Mouse (Mus musculus) heart, postnatal 14 days (tissue): ENCODE measurements around the gene Afap1l2. TPM values are rescaled to one million over a fixed set of nuclear protein-coding genes. Genes with fewer than 3 reads are reported as not detected.

ENCODE experiments used
- DNase-seq, 2 experiments: peaks; one replicate each; pipeline ENCODE4 v3.0.0; 2021 to 2022
- intact Hi-C: fragments of 180-260 bp; cut with DNase I; formaldehyde crosslinking; loops from one replicate; pipeline ENCODE4 v1.15.1; 2025
- total RNA-seq, 2 experiments: library from RNA; stranded (reverse); gene quantifications; 2 replicates each; pipeline ENCODE4 v1.2.3; 2021

The Afap1l2 gene
- total RNA-seq, 2 experiments from 2014 or later: 7.5 to 9.1 TPM

DNA sequence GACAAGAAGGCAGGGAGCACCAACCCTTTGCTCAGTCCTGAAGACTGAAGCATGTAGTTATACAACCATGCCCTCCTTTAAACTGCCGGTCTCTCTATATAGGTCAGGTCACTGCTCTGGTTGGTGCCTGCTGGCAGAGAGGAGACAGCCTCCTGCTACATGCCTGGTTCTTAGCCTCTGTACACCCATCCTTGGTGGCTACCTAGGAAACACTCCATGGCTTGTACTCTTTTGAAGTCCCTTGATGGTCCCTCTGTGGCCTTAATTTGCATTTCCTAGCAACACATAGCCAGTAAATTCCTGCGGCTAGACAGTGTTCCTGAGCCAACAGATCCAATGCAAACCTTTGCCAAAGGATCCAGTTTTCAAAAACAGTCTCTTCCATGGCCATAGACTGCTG lies 62.4 kb downstream of the Afap1l2 start:
- intact Hi-C loops: no loop called here
- no peak for DNase-seq

GRCm38 (mm10) chr19:56944826-56945225 lies 63.2 kb downstream of the Afap1l2 start:
- intact Hi-C loops: loop anchor here (5.0 kb wide), 1 partner anchor 62 kb away; the partner anchor contains the start of gene Afap1l2

GRCm38 (mm10) chr19:56944211-56944610 lies 63.8 kb downstream of the Afap1l2 start:
- intact Hi-C loops: loop anchor here (5.0 kb wide), 1 partner anchor 63 kb away; the partner anchor contains the start of gene Afap1l2
- no peak for DNase-seq

More at GRCm38 (mm10) chr19:56944826-56945225, 63.2 kb downstream of the Afap1l2 start:
- DNase-seq: no peak

DNA sequence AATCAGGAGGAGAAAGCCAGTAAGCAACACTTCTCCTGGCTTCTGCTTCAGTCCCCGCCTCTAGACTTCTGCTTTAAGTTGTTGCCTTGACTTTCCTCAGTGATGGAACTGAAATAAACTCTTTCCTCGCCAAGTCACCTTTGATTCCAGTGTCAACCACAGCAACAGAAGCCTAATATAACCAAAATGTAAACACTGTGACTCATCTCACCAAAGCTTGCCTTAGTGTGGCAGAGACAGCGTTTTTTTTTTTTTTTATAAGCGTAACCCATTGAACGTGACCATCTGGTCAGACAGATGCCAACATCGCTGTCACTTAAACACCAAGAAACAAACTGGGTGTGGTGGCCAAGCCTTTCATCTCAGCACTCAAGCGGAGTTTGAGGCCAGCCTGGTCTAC lies 65.8 kb downstream of the Afap1l2 start:
- no peak for DNase-seq
- intact Hi-C loops: loop anchor here (5.0 kb wide), 1 partner anchor 65 kb away; the partner anchor contains the start of gene Afap1l2

DNA sequence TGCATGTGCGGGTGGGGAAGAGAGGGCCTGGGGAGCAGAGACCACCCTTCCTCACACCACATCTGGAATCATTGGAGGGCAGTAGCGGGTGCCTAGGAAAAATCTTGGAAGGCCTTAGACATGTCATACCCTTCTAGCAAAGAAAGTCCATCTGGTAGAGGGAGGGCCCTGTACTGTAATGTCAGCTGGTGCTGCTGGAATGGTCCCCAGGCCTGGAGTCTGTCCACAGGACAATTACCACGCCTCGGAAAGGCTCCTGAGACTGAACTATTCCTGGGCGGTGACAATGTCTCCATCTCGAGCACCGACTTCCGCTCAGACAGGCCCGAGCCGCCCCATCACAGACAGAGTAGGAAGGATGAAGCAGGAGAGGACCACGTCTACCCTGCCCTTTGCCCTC lies 67.5 kb downstream of the Afap1l2 start:
- intact Hi-C loops: loop anchor here (5.0 kb wide), 1 partner anchor 67 kb away; the partner anchor contains the start of gene Afap1l2

GRCm38 (mm10) chr19:56939826-56940225 lies 68.2 kb downstream of the Afap1l2 start:
- intact Hi-C loops: loop anchor here (5.0 kb wide), 1 partner anchor 67 kb away; the partner anchor contains the start of gene Afap1l2
- peak; percentile 68 to 72 for DNase-seq

More for the DNA sequence above, 67.5 kb downstream of the Afap1l2 start:
- peak; percentile 78 to 83 for DNase-seq

- intact Hi-C loops: no loop called here
- DNase-seq: no peak
Observed at GRCm38 (mm10) chr19:56937911-56938310, 70.1 kb downstream of the Afap1l2 start.

DNA sequence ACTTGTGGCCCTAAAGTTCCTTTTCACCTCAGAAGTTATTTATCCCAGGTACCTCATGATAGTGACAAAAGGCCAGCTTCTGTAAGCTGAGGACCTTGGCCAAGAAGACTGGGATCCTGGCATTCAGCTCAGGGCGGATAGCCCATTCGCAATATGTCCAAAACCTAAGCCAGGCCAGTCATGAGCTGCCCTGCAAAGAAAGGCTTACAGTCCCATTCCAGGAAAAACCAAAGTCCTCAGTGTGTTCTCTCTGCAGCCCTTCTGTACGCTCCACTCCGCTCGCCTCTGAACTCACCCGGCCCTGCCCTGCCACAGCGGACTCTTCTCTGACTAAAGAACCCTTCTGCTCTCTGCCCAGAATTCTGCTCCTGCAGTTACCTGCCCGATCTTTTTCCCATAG lies 71.8 kb downstream of the Afap1l2 start:
- intact Hi-C loops: no loop called here
- no peak for DNase-seq

GRCm38 (mm10) chr19:56935777-56936176 lies 72.3 kb downstream of the Afap1l2 start:
- no peak for DNase-seq
- intact Hi-C loops: no loop called here

- no peak for DNase-seq
- intact Hi-C loops: no loop called here
Observed at GRCm38 (mm10) chr19:56935111-56935510, 72.9 kb downstream of the Afap1l2 start.

GRCm38 (mm10) chr19:56933800-56934199 lies 74.2 kb downstream of the Afap1l2 start:
- no peak for DNase-seq
- intact Hi-C loops: no loop called here

- peak in 1 of 2 experiments; percentile 12 for DNase-seq
- intact Hi-C loops: no loop called here
Observed at GRCm38 (mm10) chr19:56930029-56930428, 78.0 kb downstream of the Afap1l2 start.

GRCm38 (mm10) chr19:56929392-56929791 lies 78.6 kb downstream of the Afap1l2 start:
- DNase-seq: peak; percentile 33 to 37
- intact Hi-C loops: loop anchor here (10.0 kb wide), 1 partner anchor 395 kb away; no protein-coding TSS in a partner anchor

- DNase-seq: no peak
- intact Hi-C loops: loop anchor here (10.0 kb wide), 1 partner anchor 403 kb away; no protein-coding TSS in a partner anchor
Observed at GRCm38 (mm10) chr19:56921744-56922143, 86.3 kb downstream of the Afap1l2 start.

GRCm38 (mm10) chr19:56920232-56920631 lies 87.8 kb downstream of the Afap1l2 start:
- intact Hi-C loops: loop anchor here (1.0 to 10.0 kb wide), 2 partner anchors 88 to 405 kb away; partner anchors contain the start of gene Afap1l2
- no peak for DNase-seq

DNA sequence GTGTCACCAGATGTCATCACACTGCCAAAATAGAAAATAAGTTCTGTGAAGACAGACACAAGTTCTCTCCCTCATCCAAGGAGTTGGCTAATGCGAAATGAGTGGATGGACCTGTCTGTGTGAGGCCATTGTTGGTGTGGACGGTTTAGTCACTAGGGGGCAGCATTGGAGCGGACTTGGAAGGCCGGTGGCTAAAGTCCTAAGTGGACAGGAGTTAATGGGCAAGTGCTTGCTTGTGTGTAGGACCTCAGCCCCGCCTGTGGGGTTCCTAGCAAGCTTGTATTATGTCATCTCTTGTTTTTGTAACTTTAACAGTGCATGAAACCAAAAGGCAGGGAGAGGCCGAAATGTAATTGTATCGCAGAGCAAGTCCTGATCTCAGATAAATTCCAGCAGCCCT lies 88.4 kb downstream of the Afap1l2 start:
- peak; percentile 89 to 94 for DNase-seq
- intact Hi-C loops: loop anchor here (1.0 to 10.0 kb wide), 5 partner anchors 89 to 725 kb away; partner anchors contain the start of gene Afap1l2

DNA sequence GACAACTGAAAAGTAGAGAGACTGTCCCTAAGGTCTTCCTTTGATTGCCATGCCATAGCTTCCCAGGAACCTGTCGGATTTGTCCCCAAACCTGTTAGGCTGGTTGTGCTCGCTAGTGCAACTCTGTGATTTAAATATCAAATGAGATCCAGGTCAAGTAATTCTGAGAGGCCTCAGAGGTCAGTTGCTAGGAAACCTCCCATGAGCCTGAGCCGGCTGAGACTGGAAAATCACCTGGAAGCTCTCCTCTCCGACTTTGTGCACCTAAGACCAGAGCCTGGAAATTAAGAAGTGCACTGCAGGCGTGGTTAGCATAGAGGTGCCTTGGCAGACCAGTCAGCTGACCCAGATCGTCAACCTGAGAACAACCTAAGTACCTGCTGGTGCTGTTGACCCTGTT lies 92.9 kb downstream of the Afap1l2 start:
- intact Hi-C loops: loop anchor here (5.0 to 10.0 kb wide), 2 partner anchors 222 to 730 kb away; no protein-coding TSS in a partner anchor
- DNase-seq: no peak

GRCm38 (mm10) chr19:56914658-56915057 lies 93.4 kb downstream of the Afap1l2 start:
- intact Hi-C loops: loop anchor here (5.0 to 10.0 kb wide), 2 partner anchors 223 to 730 kb away; no protein-coding TSS in a partner anchor
- no peak for DNase-seq

GRCm38 (mm10) chr19:56913761-56914160 lies 94.3 kb downstream of the Afap1l2 start:
- intact Hi-C loops: loop anchor here (10.0 kb wide), 1 partner anchor 731 kb away; no protein-coding TSS in a partner anchor
- no peak for DNase-seq

DNA sequence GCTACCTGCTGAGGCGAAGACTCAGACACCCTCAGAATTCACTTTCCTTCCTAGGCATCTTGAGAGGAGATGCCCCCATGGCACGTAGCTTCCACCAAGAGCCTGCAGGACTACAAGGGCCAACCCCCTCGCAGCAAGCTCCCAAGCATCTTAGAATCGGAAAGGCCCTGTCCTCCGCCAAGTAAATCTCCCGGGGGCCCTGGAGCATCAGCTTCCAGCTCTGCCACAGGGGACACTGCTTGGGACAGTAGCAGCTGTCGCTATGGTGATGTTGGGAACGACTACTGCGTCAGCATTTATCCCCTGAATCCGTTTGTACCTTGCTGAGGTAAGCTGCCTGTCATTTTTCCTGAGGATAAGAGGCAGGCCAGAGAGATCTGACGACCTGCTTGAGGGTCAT lies 97.5 kb downstream of the Afap1l2 start:
- DNase-seq: peak; percentile 20 to 38
- intact Hi-C loops: loop anchor here (10.0 kb wide), 1 partner anchor 734 kb away; no protein-coding TSS in a partner anchor

DNA sequence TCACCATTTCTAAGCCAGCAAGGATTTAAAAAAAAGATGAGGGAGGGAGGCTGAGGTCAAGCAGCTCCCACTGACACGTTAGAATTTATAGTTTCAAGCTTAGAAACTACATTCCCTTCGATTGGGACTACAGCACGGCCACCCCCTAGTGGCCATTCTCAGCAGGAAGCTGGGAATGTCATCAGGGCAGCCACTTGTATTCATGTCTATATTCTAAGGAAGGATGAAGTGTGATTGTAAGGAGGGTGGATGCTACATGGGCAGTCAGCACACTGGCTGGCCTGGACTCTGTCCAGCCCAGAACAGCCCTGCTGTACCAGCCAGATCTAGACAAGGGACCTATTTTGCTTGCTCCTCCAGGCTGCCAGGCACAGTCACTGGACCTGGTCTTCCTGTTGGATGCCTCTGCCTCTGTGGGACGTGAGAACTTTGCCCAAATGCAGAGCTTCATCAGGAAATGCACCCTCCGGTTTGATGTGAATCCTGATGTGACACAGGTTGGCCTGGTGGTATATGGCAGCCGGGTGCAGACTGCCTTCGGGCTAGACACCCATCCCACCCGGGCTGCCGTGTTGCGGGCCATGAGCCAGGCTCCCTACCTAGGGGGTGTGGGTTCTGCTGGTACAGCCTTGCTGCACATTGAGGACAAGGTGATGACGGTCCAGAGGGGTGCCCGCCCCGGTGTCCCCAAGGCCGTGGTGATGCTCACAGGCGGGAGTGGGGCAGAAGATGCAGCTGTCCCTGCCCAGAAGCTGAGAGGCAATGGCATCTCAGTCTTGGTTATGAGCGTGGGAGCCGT lies 99.4 kb downstream of the Afap1l2 start:
- intact Hi-C loops: loop anchor here (5.0 kb wide), 3 partner anchors 81 to 486 kb away; partner anchors contain the start of gene Tdrd1

More for the DNA sequence above, 99.4 kb downstream of the Afap1l2 start:
- peak; percentile 47 to 62 for DNase-seq
